Mouse (Mus musculus): ENCODE measurements around the gene Shisa5. TPM values are rescaled to one million over a fixed set of nuclear protein-coding genes. Genes with fewer than 3 reads are reported as not detected.
A peak's percentile ranks its signal among the peaks of the same experiment; 100 is the strongest.

The Shisa5 gene
- polyA plus RNA-seq, 1 experiment from 2014 or later = 216 TPM

GRCm38 (mm10) chr9:109096251-109096661 lies 57.9 kb downstream of the Shisa5 start:
- Histone ChIP-seq H3K9me3 (ENCODE audit: low read length) (no peaks in the 10 kb centered on the region), H3K4me2 (replicated peaks; ENCODE audit: low read depth, low read length) (peak overlapping the region; percentile 74), H3K9ac (replicated peaks; ENCODE audit: low read depth) (peak overlapping the region; percentile 75), H3K27ac (ENCODE audit: low read length) (peak overlapping the region; percentile 97), H3K4me3 (ENCODE audit: low read depth, low read length) (peak overlapping the region; percentile 75), H3K36me3 (ENCODE audit: insufficient read depth, low read length) (no peaks in the 10 kb centered on the region), H3K27me3 (replicated peaks; ENCODE audit: insufficient read depth, low read length) (no peaks in the 10 kb centered on the region), H3K4me1 (ENCODE audit: insufficient read depth, low read depth, low read length) (peaks cover 9% of the 10 kb centered on the region; the same call in 1 of the 2 replicates)
- no peak for TF ChIP-seq EP300 (IDR thresholded peaks at IDR 0.05)
- TF ChIP-seq CTCF (IDR thresholded peaks at IDR 0.05) = no peak
- ATAC-seq (no peak), DNase-seq (ENCODE audit: low spot score) (peak; percentile 37)
- WGBS = 22% methylated on average over 9 of the region's 9 CpGs

GRCm38 (mm10) chr9:109096856-109097255 lies 58.5 kb downstream of the Shisa5 start:
- ATAC-seq (peak; percentile 13), DNase-seq (ENCODE audit: low spot score) (peak; percentile 59)
- Histone ChIP-seq H3K36me3 (ENCODE audit: insufficient read depth, low read length) (no peaks in the 10 kb centered on the region), H3K4me3 (ENCODE audit: low read depth, low read length) (peak overlapping the region; percentile 75), H3K9me3 (ENCODE audit: low read length) (no peaks in the 10 kb centered on the region), H3K27ac (ENCODE audit: low read length) (peak overlapping the region; percentile 97), H3K9ac (replicated peaks; ENCODE audit: low read depth) (peak overlapping the region; percentile 75), H3K4me1 (ENCODE audit: insufficient read depth, low read depth, low read length) (peaks cover 9% of the 10 kb centered on the region; the same call in 1 of the 2 replicates), H3K27me3 (replicated peaks; ENCODE audit: insufficient read depth, low read length) (no peaks in the 10 kb centered on the region), H3K4me2 (replicated peaks; ENCODE audit: low read depth, low read length) (peak overlapping the region; percentile 74)
- TF ChIP-seq CTCF (IDR thresholded peaks at IDR 0.05) = no peak
- TF ChIP-seq EP300 (IDR thresholded peaks at IDR 0.05) = no peak
- WGBS = 28% methylated on average over 6 of the region's 6 CpGs

GRCm38 (mm10) chr9:109097291-109097690 lies 58.9 kb downstream of the Shisa5 start:
- Histone ChIP-seq H3K4me3 (ENCODE audit: low read depth, low read length) (peak overlapping the region; percentile 75; the same call in 1 of the 2 replicates), H3K9me3 (ENCODE audit: low read length) (no peaks in the 10 kb centered on the region), H3K27me3 (replicated peaks; ENCODE audit: insufficient read depth, low read length) (no peaks in the 10 kb centered on the region), H3K9ac (replicated peaks; ENCODE audit: low read depth) (0 out of 2 replicates have a peak overlapping the region, but pooled peaks have one; percentile 9), H3K4me1 (ENCODE audit: insufficient read depth, low read depth, low read length) (peaks cover 9% of the 10 kb centered on the region; the same call in 1 of the 2 replicates), H3K36me3 (ENCODE audit: insufficient read depth, low read length) (no peaks in the 10 kb centered on the region), H3K27ac (ENCODE audit: low read length) (peak overlapping the region; percentile 97), H3K4me2 (replicated peaks; ENCODE audit: low read depth, low read length) (peak overlapping the region; percentile 74)
- peak; percentile 56; the same call in 1 of the 2 replicates for TF ChIP-seq EP300 (IDR thresholded peaks at IDR 0.05)
- TF ChIP-seq CTCF (IDR thresholded peaks at IDR 0.05) = no peak
- DNase-seq (ENCODE audit: low spot score) = peak; percentile 70
- ATAC-seq = peak; percentile 11
- 27% methylated on average over 6 of the region's 6 CpGs for WGBS

GRCm38 (mm10) chr9:109097831-109098230 lies 59.5 kb downstream of the Shisa5 start:
- peak overlapping the region; percentile 97 for H3K27ac ChIP-seq (ENCODE audit: low read length)
- H3K4me1 ChIP-seq (ENCODE audit: insufficient read depth, low read depth, low read length) = peaks cover 9% of the 10 kb centered on the region; the same call in 1 of the 2 replicates
- WGBS = 52% methylated on average over 5 of the region's 5 CpGs
- DNase-seq (ENCODE audit: low spot score) = peak; percentile 26
- H3K9me3 ChIP-seq (ENCODE audit: low read length) = no peaks in the 10 kb centered on the region
- no peaks in the 10 kb centered on the region for H3K36me3 ChIP-seq (ENCODE audit: insufficient read depth, low read length)
- no peak for ATAC-seq
- no peak overlapping the region for H3K4me3 ChIP-seq (ENCODE audit: low read depth, low read length)
- H3K27me3 ChIP-seq (replicated peaks; ENCODE audit: insufficient read depth, low read length) = no peaks in the 10 kb centered on the region
- peak overlapping the region; percentile 74 for H3K4me2 ChIP-seq (replicated peaks; ENCODE audit: low read depth, low read length)
- no peak for TF ChIP-seq EP300 (IDR thresholded peaks at IDR 0.05)
- no peak for TF ChIP-seq CTCF (IDR thresholded peaks at IDR 0.05)
- 0 out of 2 replicates have a peak overlapping the region, but pooled peaks have one; percentile 9 for H3K9ac ChIP-seq (replicated peaks; ENCODE audit: low read depth)

GRCm38 (mm10) chr9:109098366-109098765 lies 60.0 kb downstream of the Shisa5 start:
- no peaks in the 10 kb centered on the region for H3K9me3 ChIP-seq (ENCODE audit: low read length)
- ATAC-seq (no peak), DNase-seq (ENCODE audit: low spot score) (no peak)
- peak overlapping the region; percentile 74; the same call in 1 of the 2 replicates for H3K4me2 ChIP-seq (replicated peaks; ENCODE audit: low read depth, low read length)
- H3K27ac ChIP-seq (ENCODE audit: low read length) = peak overlapping the region; percentile 97
- WGBS = 66% methylated on average over 8 of the region's 8 CpGs
- no peaks in the 10 kb centered on the region for H3K36me3 ChIP-seq (ENCODE audit: insufficient read depth, low read length)
- peaks cover 9% of the 10 kb centered on the region; the same call in 1 of the 2 replicates for H3K4me1 ChIP-seq (ENCODE audit: insufficient read depth, low read depth, low read length)
- no peaks in the 10 kb centered on the region for H3K27me3 ChIP-seq (replicated peaks; ENCODE audit: insufficient read depth, low read length)
- TF ChIP-seq CTCF (IDR thresholded peaks at IDR 0.05) (no peak), EP300 (IDR thresholded peaks at IDR 0.05) (no peak)
- no peak overlapping the region for H3K9ac ChIP-seq (replicated peaks; ENCODE audit: low read depth)
- H3K4me3 ChIP-seq (ENCODE audit: low read depth, low read length) = no peak overlapping the region

- Histone ChIP-seq H3K9ac (replicated peaks; ENCODE audit: low read depth) (no peak overlapping the region), H3K4me2 (replicated peaks; ENCODE audit: low read depth, low read length) (no peak overlapping the region; the same call in 1 of the 2 replicates), H3K27me3 (replicated peaks; ENCODE audit: insufficient read depth, low read length) (no peaks in the 10 kb centered on the region), H3K9me3 (ENCODE audit: low read length) (no peaks in the 10 kb centered on the region), H3K36me3 (ENCODE audit: insufficient read depth, low read length) (no peaks in the 10 kb centered on the region), H3K27ac (ENCODE audit: low read length) (peak overlapping the region; percentile 97), H3K4me3 (ENCODE audit: low read depth, low read length) (no peak overlapping the region), H3K4me1 (ENCODE audit: insufficient read depth, low read depth, low read length) (peaks cover 9% of the 10 kb centered on the region; the same call in 1 of the 2 replicates)
- peak; percentile 79 for DNase-seq (ENCODE audit: low spot score)
- TF ChIP-seq CTCF (IDR thresholded peaks at IDR 0.05) (no peak), EP300 (IDR thresholded peaks at IDR 0.05) (no peak)
- ATAC-seq = peak; percentile 25
- 36% methylated on average over 5 of the region's 6 CpGs for WGBS
Observed at GRCm38 (mm10) chr9:109098969-109099368, 60.6 kb downstream of the Shisa5 start.
